Mouse (Mus musculus): ENCODE results near the gene Bak1.

GRCm38 (mm10) chr17:27074849-27075745, 46.3 kb upstream of the Bak1 start:
- TF ChIP-seq MAZ (IDR thresholded peaks at IDR 0.05; ENCODE audit: low read depth, low read length) (no peak), CTCF (IDR thresholded peaks at IDR 0.05 in 2 of 3, conservative IDR thresholded peaks at IDR 0.05 in 1 of 3; ENCODE audit: control insufficient read depth in 1 of 3, insufficient read depth in 1 of 3, low read depth in 2 of 3, low read length in 3 of 3, poor library complexity in 1 of 3, severe bottlenecking in 1 of 3) (no peak), ZC3H11A (IDR thresholded peaks at IDR 0.05; ENCODE audit: low read depth, low read length) (no peak), CHD2 (IDR thresholded peaks at IDR 0.05; ENCODE audit: low read length) (no peak)

Data from MEL (cell line).